Mouse (Mus musculus) T-helper 2 cell (primary cell): Measurements from ENCODE around the gene Tmem132d.

Experiments
- in situ Hi-C: fragments of 300-600 bp; cut with MboI, MseI; formaldehyde crosslinking; loops from one replicate; pipeline ENCODE4 v1.15.1; 2025; ENCODE audit warnings: high pct_unique_total_duplicates

Gene Tmem132d

GRCm38 (mm10) chr5:128218281-128218680, 214.6 kb downstream of the Tmem132d start:
- in situ Hi-C loops, result no loop called here

GRCm38 (mm10) chr5:128211125-128211524, 221.8 kb downstream of the Tmem132d start:
- in situ Hi-C loops, result no loop called here

GRCm38 (mm10) chr5:128205716-128206115, 227.2 kb downstream of the Tmem132d start:
- in situ Hi-C loops, result no loop called here

- in situ Hi-C loops, result no loop called here
Observed at GRCm38 (mm10) chr5:128204685-128205320, 228.1 kb downstream of the Tmem132d start.

GRCm38 (mm10) chr5:128203879-128204581, 228.8 kb downstream of the Tmem132d start:
- in situ Hi-C loops, result no loop called here

- in situ Hi-C loops, result no loop called here
Observed at GRCm38 (mm10) chr5:128194106-128194505, 238.8 kb downstream of the Tmem132d start.

- in situ Hi-C loops, result no loop called here
Observed at GRCm38 (mm10) chr5:128192485-128193055, 240.3 kb downstream of the Tmem132d start.

GRCm38 (mm10) chr5:128191710-128192109, 241.2 kb downstream of the Tmem132d start:
- in situ Hi-C loops, result no loop called here

GRCm38 (mm10) chr5:128190243-128190820, 242.5 kb downstream of the Tmem132d start:
- in situ Hi-C loops, result no loop called here

GRCm38 (mm10) chr5:128176234-128176633, 256.6 kb downstream of the Tmem132d start:
- in situ Hi-C loops, result no loop called here

- in situ Hi-C loops, result no loop called here
Observed at GRCm38 (mm10) chr5:128158901-128159675, 273.8 kb downstream of the Tmem132d start.

GRCm38 (mm10) chr5:128151461-128151860, 281.4 kb downstream of the Tmem132d start:
- in situ Hi-C loops, result no loop called here

GRCm38 (mm10) chr5:128146901-128147645, 285.8 kb downstream of the Tmem132d start:
- in situ Hi-C loops, result no loop called here

- in situ Hi-C loops, result no loop called here
Observed at GRCm38 (mm10) chr5:128144799-128145198, 288.1 kb downstream of the Tmem132d start.

- in situ Hi-C loops, result no loop called here
Observed at GRCm38 (mm10) chr5:128136818-128137217, 296.1 kb downstream of the Tmem132d start.

- in situ Hi-C loops, result no loop called here
Observed at GRCm38 (mm10) chr5:128122656-128123055, 310.2 kb downstream of the Tmem132d start.

- in situ Hi-C loops, result no loop called here
Observed at GRCm38 (mm10) chr5:128119171-128119570, 313.7 kb downstream of the Tmem132d start.

- in situ Hi-C loops, result no loop called here
Observed at GRCm38 (mm10) chr5:128113107-128113506, 319.8 kb downstream of the Tmem132d start.

- in situ Hi-C loops, result no loop called here
Observed at GRCm38 (mm10) chr5:128112518-128112917, 320.4 kb downstream of the Tmem132d start.

- in situ Hi-C loops, result no loop called here
Observed at GRCm38 (mm10) chr5:128111664-128112063, 321.2 kb downstream of the Tmem132d start.

- in situ Hi-C loops, result no loop called here
Observed at GRCm38 (mm10) chr5:128102556-128102955, 330.3 kb downstream of the Tmem132d start.
